Mouse (Mus musculus) hindbrain, embryonic 10.5 days (tissue): ENCODE measurements around the gene Nhsl1. TPM values are rescaled to one million over a fixed set of nuclear protein-coding genes. Genes with fewer than 3 reads are reported as not detected.

Source experiments
- DNase-seq: peaks from one replicate; pipeline ENCODE4 v3.0.0-alpha.2; 2017; ENCODE audit warnings: low spot score
- H3K27ac ChIP-seq: fragments of 300-500 bp; sonication (generic); 2 replicates; pipeline ENCODE4 v1.5.1; 2016; ENCODE audit warnings: mild to moderate bottlenecking, moderate library complexity
- H3K27me3 ChIP-seq: fragments of 300-500 bp; sonication (generic); 2 replicates; pipeline ENCODE4 v1.6.1; 2016; ENCODE audit warnings: mild to moderate bottlenecking; ENCODE audit not compliant: poor library complexity, insufficient read depth, severe bottlenecking
- H3K36me3 ChIP-seq: fragments of 300-500 bp; sonication (generic); 2 replicates; pipeline ENCODE4 v1.6.1; 2016; ENCODE audit warnings: mild to moderate bottlenecking, moderate library complexity
- H3K4me1 ChIP-seq: fragments of 300-500 bp; sonication (generic); replicated peaks from 2 replicates; pipeline ENCODE4 v1.6.1; 2016; ENCODE audit warnings: mild to moderate bottlenecking
- H3K4me3 ChIP-seq: fragments of 300-500 bp; sonication (generic); 2 replicates; pipeline ENCODE4 v1.5.1; 2016; ENCODE audit warnings: mild to moderate bottlenecking, moderate library complexity
- H3K9me3 ChIP-seq: fragments of 300-500 bp; sonication (generic); 2 replicates; pipeline ENCODE4 v1.6.1; 2016; ENCODE audit warnings: mild to moderate bottlenecking, moderate library complexity
- WGBS: fragments of 180-500 bp; shearing (Covaris S2); methylation state at CpG from one replicate; pipeline ENCODE4 v1.1.7; 2016; 5-methylcytosine and 5-hydroxymethylcytosine counted together
- polyA plus RNA-seq: library from polyadenylated mRNA; unstranded; fragments of >200 nt; fragmentation: Nextera tagmentation; extraction: Ambion mirVana; gene quantifications from 2 replicates; pipeline ENCODE4 v1.2.1, GENCODE M21; 2016

Nhsl1 gene
- polyA plus RNA-seq, 1 experiment from 2014 or later: 15.7 TPM

- Histone ChIP-seq H3K4me3 (peak overlapping the region; percentile 44), H3K27me3 (no peaks in the 10 kb centered on the region), H3K27ac (peak overlapping the region; percentile 90), H3K9me3 (no peaks in the 10 kb centered on the region), H3K4me1 (peaks cover 58% of the 10 kb centered on the region), H3K36me3 (no peaks in the 10 kb centered on the region)
- peak; percentile 53 for DNase-seq
- 3% methylated on average over 23 of the region's 23 CpGs for WGBS
These were observed 10.6 kb downstream of the Nhsl1 start for GRCm38 (mm10) chr10:18329096-18330038.

- Histone ChIP-seq H3K9me3 (no peaks in the 10 kb centered on the region), H3K4me1 (peaks cover 68% of the 10 kb centered on the region), H3K27me3 (no peaks in the 10 kb centered on the region), H3K4me3 (no peak overlapping the region), H3K36me3 (no peaks in the 10 kb centered on the region), H3K27ac (peak overlapping the region; percentile 46)
- DNase-seq: no peak
- 79% methylated on average over 5 of the region's 5 CpGs for WGBS
These were observed 11.7 kb downstream of the Nhsl1 start for GRCm38 (mm10) chr10:18330445-18330844.

GRCm38 (mm10) chr10:18333575-18333974, 14.8 kb downstream of the Nhsl1 start:
- Histone ChIP-seq H3K9me3 (no peaks in the 10 kb centered on the region), H3K36me3 (no peaks in the 10 kb centered on the region), H3K4me3 (no peak overlapping the region), H3K4me1 (peaks cover 61% of the 10 kb centered on the region), H3K27me3 (no peaks in the 10 kb centered on the region), H3K27ac (no peak overlapping the region)
- no peak for DNase-seq
- 41% methylated on average over 4 of the region's 4 CpGs for WGBS

GRCm38 (mm10) chr10:18334176-18334575, 15.4 kb downstream of the Nhsl1 start:
- no peak for DNase-seq
- Histone ChIP-seq H3K4me1 (peaks cover 55% of the 10 kb centered on the region), H3K4me3 (no peak overlapping the region), H3K27me3 (no peaks in the 10 kb centered on the region), H3K27ac (peak overlapping the region; percentile 66), H3K9me3 (no peaks in the 10 kb centered on the region), H3K36me3 (no peaks in the 10 kb centered on the region)
- WGBS: 87% methylated on average over 4 of the region's 4 CpGs

GRCm38 (mm10) chr10:18334734-18335133, 15.9 kb downstream of the Nhsl1 start:
- no peaks in the 10 kb centered on the region for H3K9me3 ChIP-seq
- H3K27me3 ChIP-seq: no peaks in the 10 kb centered on the region
- no peaks in the 10 kb centered on the region for H3K36me3 ChIP-seq
- peaks cover 49% of the 10 kb centered on the region for H3K4me1 ChIP-seq
- no peak for DNase-seq
- no peak overlapping the region for H3K4me3 ChIP-seq
- H3K27ac ChIP-seq: peak overlapping the region; percentile 66
- 68% methylated on average over 9 of the region's 9 CpGs for WGBS

GRCm38 (mm10) chr10:18337725-18338124, 18.9 kb downstream of the Nhsl1 start:
- no peak overlapping the region for H3K4me3 ChIP-seq
- no peak for DNase-seq
- 0 out of 2 replicates have a peak, but pooled peaks cover 2% of the 10 kb centered on the region for H3K36me3 ChIP-seq
- H3K9me3 ChIP-seq: no peaks in the 10 kb centered on the region
- H3K27me3 ChIP-seq: no peaks in the 10 kb centered on the region
- peaks cover 45% of the 10 kb centered on the region for H3K4me1 ChIP-seq
- no peak overlapping the region for H3K27ac ChIP-seq
- 92% methylated on average over 5 of the region's 5 CpGs for WGBS

GRCm38 (mm10) chr10:18339386-18339785, 20.6 kb downstream of the Nhsl1 start:
- 91% methylated on average over 6 of the region's 6 CpGs for WGBS

GRCm38 (mm10) chr10:18340930-18341329, 22.1 kb downstream of the Nhsl1 start:
- Histone ChIP-seq H3K4me1 (peaks cover 32% of the 10 kb centered on the region), H3K9me3 (no peaks in the 10 kb centered on the region), H3K36me3 (0 out of 2 replicates have a peak, but pooled peaks cover 4% of the 10 kb centered on the region), H3K27ac (peak overlapping the region; percentile 40; the same call in 1 of the 2 replicates), H3K4me3 (no peak overlapping the region), H3K27me3 (no peaks in the 10 kb centered on the region)
- DNase-seq: no peak
- 74% methylated on average over 1 of the region's 1 CpGs for WGBS

More at GRCm38 (mm10) chr10:18339386-18339785, 20.6 kb downstream of the Nhsl1 start:
- H3K4me3 ChIP-seq: no peak overlapping the region
- 0 out of 2 replicates have a peak, but pooled peaks cover 4% of the 10 kb centered on the region for H3K36me3 ChIP-seq
- H3K27ac ChIP-seq: no peak overlapping the region
- H3K9me3 ChIP-seq: no peaks in the 10 kb centered on the region
- DNase-seq: no peak
- H3K4me1 ChIP-seq: peaks cover 35% of the 10 kb centered on the region
- no peaks in the 10 kb centered on the region for H3K27me3 ChIP-seq

- H3K36me3 ChIP-seq: 0 out of 2 replicates have a peak, but pooled peaks cover 4% of the 10 kb centered on the region
- H3K4me1 ChIP-seq: peaks cover 32% of the 10 kb centered on the region
- no peaks in the 10 kb centered on the region for H3K9me3 ChIP-seq
- no peaks in the 10 kb centered on the region for H3K27me3 ChIP-seq
- peak overlapping the region; percentile 53 for H3K27ac ChIP-seq
- DNase-seq: peak; percentile 31
- 31% methylated on average over 15 of the region's 15 CpGs for WGBS
- H3K4me3 ChIP-seq: no peak overlapping the region
These were observed 22.8 kb downstream of the Nhsl1 start for GRCm38 (mm10) chr10:18341444-18342196.

- Histone ChIP-seq H3K4me1 (peaks cover 16% of the 10 kb centered on the region), H3K27me3 (no peaks in the 10 kb centered on the region), H3K9me3 (no peaks in the 10 kb centered on the region), H3K4me3 (no peak overlapping the region), H3K27ac (no peak overlapping the region), H3K36me3 (0 out of 2 replicates have a peak, but pooled peaks cover 4% of the 10 kb centered on the region)
- WGBS: 92% methylated on average over 15 of the region's 15 CpGs
- DNase-seq: no peak
These were observed 28.4 kb downstream of the Nhsl1 start for GRCm38 (mm10) chr10:18347231-18347630.

- H3K27ac ChIP-seq: no peak overlapping the region
- DNase-seq: no peak
- no peaks in the 10 kb centered on the region for H3K36me3 ChIP-seq
- H3K9me3 ChIP-seq: no peaks in the 10 kb centered on the region
- H3K4me3 ChIP-seq: no peak overlapping the region
- 94% methylated on average over 4 of the region's 4 CpGs for WGBS
- peaks cover 4% of the 10 kb centered on the region; the same call in 1 of the 2 replicates for H3K4me1 ChIP-seq
- H3K27me3 ChIP-seq: no peaks in the 10 kb centered on the region
These were observed 32.0 kb downstream of the Nhsl1 start for GRCm38 (mm10) chr10:18350781-18351180.

GRCm38 (mm10) chr10:18352937-18353336, 34.2 kb downstream of the Nhsl1 start:
- WGBS: 91% methylated on average over 5 of the region's 5 CpGs
- H3K9me3 ChIP-seq: no peaks in the 10 kb centered on the region
- DNase-seq: no peak

More at GRCm38 (mm10) chr10:18352937-18353336, 34.2 kb downstream of the Nhsl1 start:
- H3K36me3 ChIP-seq: no peaks in the 10 kb centered on the region
- H3K27me3 ChIP-seq: no peaks in the 10 kb centered on the region
- H3K4me1 ChIP-seq: peaks cover 4% of the 10 kb centered on the region; the same call in 1 of the 2 replicates
- no peak overlapping the region for H3K27ac ChIP-seq
- no peak overlapping the region for H3K4me3 ChIP-seq
